Mouse (Mus musculus): ENCODE measurements around the gene Shisa5.

DNA sequence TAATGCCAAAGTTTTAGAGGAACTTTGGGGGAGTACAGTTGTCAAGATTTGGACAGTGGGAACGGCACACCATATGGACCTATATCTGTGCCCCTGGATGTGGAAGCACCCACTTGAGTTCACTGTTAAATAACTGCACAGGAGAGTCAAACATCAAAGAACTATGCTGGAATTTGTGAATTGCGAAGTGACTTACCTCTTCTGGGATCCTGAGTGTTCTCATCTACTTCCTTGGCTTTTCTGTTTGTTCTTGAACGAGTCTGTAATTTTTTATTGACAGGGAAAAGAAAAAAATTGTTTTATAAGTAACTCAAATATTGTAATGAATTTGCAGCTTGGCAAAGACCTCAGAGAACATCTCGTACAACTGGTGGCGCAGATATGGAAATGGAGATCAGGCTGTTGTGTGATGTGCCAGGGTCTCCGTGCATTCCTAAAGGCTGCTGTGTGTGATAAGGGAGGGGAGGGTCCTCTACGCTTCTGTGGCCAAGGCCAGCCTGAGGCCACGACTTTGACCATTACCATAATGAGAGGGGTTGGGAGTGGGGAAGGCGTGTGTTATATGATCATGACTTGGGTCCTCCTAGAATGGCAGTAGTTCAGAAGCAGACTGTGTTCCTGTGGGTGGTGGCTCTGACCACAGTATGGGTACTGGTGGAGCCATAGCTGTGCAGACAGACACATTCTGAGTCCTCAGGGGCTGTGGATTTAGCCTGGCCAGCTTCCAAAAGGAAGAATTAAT lies 45.6 kb upstream of the Shisa5 start:
- TF ChIP-seq TAL1 (IDR thresholded peaks at IDR 0.05; ENCODE audit: low read length), result no peak
- no peak for TF ChIP-seq GATA1 (IDR thresholded peaks at IDR 0.05; ENCODE audit: low read length)
